Mouse (Mus musculus) common myeloid progenitor, adult 5-6 weeks (primary cell): ENCODE measurements around the gene Atcay. TPM values are rescaled to one million over a fixed set of nuclear protein-coding genes. Genes with fewer than 3 reads are reported as not detected.
"Not testable (repeated sequence)": the region's sequence is repeated elsewhere in the genome, so short reads cannot be mapped to it uniquely, and the experiment has no call there.

Experiments used
- ATAC-seq: replicated peaks from 2 replicates; pipeline ENCODE4 v1.8.0; 2016; ENCODE audit warnings: low read depth, mild to moderate bottlenecking, moderate TSS enrichment, inconsistent platforms; ENCODE audit not compliant: poor library complexity, severe bottlenecking
- total RNA-seq: library from RNA; stranded (forward); fragments of 200-1000, 187-1606 nt; gene quantifications from 2 replicates; pipeline ENCODE4 v1.2.3, GENCODE M21; 2017

Gene Atcay
- total RNA-seq, 1 experiment from 2014 or later, result not detected

DNA sequence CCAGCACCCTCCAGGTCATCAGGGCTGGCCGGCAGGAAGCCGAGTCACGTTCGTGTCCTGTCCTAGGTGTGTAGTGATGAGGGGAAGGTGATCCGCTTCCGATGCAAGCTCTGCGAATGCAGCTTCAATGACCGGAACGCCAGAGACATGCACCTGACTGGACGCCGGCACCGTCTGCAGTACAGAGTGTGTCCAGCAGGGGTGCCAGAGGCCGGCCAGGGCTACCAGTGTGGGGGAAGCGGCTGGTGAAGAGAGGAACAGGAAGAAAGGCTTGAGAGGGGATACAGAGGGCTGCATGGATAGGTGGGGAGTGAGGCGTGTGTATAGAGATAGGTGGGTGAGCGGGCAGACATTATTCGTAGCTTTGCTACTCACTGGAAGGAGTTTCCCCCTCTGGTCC lies 14.0 kb upstream of the Atcay start:
- peak; percentile 95 for ATAC-seq

DNA sequence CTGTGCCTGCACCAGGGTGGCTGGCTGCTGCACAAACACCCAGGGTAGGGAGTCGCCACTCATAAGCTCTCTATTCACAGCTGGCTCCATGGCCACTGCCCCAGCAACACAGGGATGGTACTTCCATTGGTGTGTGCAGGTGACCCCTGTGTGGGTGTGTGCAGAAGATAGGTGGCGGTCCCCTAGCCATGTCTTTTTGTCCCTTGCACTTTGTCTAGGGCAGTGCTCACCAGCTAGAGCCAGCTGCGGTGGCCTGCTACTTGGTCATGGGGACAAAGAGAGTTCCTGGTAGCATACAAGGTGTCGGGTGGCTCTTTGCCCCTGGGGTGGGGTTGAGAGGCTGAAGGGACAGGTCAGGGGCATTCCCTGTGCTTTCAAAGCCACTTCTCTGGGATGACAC lies 13.5 kb upstream of the Atcay start:
- ATAC-seq, result 0 out of 2 replicates have a peak, but pooled peaks have one; percentile 11

DNA sequence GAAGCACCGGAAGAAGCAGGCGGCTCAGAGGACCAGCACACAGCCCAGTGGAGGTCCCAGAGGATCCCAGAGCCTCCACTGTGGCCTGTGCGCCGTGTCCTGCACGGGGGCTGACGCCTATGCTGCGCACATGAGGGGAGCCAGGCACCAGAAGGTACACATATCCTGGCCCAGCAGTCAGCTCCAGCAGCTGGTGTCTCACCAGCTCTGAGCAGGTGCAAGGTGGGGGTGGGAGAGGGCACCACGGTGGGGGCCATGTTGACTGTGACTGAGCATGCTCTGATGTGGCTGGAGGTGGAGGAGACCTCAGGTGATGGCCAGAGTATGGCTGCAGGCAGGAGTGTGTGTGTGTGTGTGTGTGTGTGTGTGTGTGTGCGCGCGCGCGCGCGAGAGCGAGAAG lies 11.4 kb upstream of the Atcay start:
- ATAC-seq, result no peak

DNA sequence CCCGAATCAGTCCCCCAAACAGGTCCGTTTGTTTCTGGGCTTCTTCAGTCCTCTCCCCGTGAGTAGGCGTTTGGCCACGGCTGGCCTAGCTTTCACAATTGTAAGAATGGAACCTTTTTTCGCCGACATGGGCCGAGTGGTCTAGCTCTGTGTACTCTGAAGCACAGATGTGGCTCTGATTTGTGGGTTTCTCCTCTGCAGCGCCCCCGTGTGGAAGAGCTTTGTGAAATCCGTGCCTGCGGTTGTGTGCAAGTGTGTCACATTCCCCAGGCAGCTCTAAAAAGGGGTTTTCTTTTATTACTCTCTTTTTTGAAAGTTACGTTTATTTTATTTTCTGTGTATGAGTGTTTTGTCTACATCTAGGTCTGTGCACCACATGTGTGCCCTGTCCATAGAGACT lies 10.2 kb upstream of the Atcay start:
- peak; percentile 46 for ATAC-seq

DNA sequence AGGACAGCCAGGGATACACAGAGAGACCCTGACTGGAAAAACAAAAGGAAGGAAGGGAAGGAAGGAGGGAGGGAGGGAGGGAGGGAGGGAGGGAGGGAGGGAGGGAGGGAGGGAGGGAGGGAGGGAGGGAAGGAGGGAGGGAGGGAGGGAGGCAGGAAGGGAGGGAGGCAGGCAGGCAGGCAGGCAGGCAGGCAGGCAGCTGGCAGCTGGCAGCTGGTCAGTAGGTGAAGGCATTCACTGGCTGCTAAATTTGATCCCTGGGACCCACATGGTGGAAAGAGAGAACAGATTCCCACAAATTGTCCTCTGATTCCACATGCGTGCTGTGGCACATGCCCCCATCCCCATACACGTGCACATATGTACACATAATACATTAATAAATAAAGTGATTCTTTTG lies 8.0 kb upstream of the Atcay start:
- no peak for ATAC-seq

DNA sequence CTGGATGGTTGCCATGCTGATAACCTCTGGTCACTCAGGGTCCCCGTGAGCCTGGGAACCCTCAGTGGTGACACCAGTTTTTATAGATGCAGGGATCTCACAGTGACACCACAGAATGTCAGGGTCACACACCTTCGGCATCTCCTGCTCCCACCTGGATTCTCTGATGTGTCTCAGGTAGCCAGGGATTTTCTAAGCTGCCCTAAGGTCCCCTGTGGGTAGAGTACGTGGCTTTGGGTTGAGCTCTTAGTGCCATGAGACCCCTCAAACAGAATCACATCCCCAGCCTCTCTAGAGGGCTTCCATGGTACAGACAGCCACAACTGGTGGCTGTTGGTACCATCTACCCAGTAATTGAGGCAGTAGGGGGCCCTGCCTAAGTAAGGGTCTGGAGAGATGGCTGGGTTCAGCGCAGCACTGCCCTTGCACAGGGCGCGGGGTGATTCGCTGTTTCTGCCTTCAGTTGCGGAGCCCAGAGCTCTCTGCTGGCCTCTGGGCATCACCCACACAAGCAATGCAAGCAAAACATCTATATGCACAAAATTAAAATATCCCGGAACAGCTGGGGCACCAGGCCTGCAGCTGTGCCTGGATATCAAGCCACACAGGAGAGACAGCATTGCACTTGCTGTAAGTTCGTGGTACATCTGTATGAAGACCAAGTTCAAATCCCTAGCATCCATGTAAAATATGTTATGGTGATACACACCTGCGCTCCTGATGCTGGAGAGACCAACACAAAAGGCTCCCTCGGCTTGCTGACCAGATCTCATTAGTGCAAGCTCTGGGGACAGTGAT lies 6.0 kb upstream of the Atcay start:
- ATAC-seq, result no peak

DNA sequence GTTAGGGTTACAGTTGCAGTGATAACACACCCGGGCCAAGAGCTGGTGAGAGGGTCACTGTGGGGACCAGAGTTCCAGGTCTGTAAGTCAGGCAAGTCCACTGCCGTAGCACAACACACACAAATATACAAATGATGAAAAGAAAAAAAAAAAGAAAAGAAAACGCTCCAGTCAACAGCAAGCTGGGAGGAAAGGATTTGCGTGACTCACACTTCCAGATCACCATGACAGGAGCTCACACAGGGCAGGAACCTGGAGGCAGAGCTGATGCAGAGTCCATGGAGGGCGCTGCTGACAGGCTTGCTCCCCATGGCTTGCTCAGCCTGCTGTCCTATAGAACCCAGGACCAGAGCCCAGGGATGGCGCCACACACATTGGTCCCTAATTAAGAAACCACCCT lies 3.6 kb upstream of the Atcay start:
- ATAC-seq, result no peak

DNA sequence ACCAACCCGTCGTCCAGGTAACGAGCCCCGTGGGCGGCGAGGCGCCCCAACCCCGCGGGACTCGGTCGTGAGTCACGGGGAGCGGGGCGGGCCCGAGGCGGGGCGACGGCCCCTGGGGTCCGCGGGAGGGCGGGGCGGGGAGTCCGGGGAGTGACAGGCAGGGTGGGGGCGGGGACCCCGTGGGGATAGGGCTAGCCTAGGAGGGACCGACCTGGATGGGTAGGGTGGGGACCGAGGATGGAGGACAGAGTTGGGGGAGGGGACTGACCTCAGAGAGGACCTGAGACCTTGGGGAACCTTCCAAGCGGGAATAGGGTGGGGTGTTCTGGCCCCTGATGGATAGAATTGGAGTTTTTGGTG lies 2.6 kb upstream of the Atcay start:
- no peak for ATAC-seq

DNA sequence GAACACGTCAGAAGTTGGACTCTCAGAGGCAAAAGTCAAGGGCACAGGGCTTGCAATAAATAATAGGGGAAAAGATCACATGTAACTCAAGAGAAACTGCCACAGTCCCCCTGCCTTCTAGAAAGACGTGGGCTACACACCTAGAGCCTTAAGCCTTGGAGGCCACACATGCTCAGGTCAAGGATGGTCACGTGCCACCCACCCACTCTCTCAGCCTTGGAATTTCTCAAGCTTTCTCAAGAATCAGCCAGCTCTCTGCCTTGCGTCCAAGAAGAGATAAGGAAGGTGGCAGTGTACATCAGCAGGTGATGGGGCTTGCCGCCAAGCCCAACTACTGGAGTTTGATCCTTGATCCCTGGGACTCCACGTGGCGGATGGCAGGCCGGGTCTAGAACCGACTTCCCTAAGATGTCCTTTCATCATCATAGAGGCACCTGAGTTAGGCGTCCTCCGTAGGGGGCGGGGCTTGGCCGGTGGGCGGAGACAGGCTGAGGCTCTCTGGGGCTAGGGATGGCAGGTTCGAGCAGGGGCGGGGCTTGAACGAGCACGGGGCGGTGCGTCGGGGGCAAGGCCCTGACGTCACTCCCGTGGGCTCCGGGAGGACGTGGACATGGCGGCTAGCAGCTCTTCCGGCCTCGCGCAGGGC lies 2.1 kb upstream of the Atcay start, which contains the start of gene Zfr2:
TSS of gene Zfr2 (plus strand) at position 576 of the 646 bp plus-strand sequence.
- ATAC-seq, result peak; percentile 85

DNA sequence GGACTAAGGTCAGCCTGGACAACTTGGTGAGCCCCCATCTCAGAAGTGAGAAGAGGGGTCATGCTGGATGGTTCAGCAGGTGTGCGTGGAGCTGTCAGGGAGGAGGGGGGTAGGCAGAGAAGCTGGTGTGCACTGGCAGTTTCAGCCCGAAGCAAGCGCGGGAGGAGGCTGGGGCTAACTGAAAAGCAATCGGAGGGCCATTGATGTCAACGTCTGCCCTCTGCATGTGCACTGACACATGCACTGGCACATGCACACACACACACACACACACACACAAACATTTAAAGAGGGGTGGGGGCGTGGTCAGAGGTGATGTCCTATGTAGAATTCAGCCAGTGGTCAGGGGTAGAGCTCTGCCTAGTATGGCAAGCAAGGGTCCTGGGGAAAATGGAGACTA lies 803 bp upstream of the Atcay start:
- no peak for ATAC-seq

DNA sequence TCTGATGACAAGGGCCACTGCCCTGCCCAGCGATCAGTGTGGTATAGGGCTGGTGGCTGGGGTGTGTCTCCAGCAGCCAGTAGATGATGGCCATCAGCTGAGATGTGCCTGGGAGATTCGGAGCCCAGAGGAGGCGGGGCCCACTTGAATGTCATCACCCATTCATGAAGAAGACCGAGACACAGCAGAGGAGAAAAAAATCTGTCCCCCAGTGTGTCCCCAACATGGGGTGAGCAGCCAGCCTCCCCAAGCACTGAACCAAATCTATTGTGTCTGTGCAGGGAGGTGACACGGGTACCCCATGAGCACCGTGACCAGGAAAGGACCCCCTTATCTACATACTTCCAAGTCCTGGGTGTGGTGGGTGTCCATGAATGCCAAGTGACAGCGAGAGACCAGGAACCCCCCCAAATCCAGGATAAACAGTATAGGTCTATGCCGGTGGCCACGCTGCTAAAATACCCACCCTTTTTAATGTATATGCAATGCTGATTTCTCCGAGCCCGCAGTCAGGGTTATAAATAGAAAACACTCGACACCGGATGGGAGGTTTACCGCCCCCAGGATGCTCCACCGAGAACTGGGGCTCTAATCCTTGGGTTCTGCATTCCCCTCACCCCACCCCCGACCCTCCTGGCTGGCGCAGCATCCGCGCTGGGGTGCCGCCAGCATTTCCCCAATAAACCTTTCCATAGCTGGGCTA lies 747 bp downstream of the Atcay start:
- no peak for ATAC-seq

DNA sequence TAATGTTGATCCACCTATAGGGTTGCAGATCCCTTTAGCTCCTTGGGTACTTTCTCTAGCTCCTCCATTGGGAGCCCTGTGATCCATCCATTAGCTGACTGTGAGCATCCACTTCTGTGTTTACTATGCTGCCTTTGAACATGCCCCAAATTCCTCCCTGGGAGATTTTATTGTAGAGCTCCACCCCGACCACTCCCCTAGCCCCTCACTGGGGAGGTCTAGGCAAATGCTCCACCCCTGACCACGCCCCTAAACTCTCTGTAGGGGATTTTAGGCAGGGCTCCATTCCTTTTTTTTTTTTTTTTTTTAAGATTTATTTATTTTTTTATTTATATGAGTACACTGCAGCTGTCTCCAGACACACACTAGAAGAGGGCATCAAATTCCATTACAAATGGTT lies 6.9 kb downstream of the Atcay start:
- ATAC-seq, result not testable (repeated sequence)

DNA sequence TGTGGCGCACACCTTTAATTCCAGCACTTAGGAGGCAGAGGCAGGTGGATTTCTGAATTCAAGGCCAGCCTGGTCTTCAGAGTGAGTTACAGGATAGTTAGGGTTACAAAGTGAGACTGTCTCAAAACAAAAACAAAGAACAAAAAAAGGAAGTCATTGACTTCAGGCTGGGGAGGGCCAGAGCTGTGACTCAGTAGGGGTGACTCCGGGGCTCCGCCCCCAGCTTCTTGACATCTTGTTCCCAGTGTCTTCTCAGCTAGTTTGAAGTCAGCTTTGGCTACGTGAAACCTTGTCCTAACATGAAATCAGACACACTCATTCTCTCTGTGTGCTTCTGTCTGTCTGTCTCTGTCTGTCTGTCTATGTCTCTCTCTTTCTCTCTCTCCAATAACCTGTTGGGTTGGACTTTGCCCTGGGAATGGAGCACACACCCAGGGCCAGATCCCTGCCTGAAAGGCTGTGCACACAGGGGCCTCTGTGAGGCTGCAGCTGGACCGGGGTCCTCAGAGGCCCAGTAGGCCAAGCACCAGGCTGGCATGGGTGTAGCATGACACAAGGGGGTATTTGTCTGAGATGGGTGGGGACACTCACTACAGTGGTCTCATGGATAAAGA lies 9.1 kb downstream of the Atcay start:
- ATAC-seq, result peak; percentile 74

DNA sequence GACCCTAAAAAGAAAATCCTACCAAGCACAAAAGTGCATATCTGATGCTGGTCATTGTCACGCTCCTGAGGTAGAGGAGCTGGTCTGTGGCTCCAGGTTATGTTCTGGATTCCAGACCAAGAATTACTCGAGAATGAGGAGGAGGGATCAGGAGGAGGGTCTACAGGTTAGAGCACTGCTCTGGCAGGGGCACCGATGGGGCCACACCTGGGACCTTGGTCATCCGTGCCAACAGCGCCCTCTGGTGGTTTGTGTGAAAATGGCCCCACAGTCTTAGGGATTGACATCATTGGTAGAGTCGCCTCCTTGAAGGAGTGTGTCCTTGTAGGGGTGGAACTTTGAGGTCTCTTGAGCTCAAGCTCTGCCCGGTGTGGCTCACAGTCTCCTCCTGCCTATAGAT lies 12.7 kb downstream of the Atcay start:
- ATAC-seq, result peak; percentile 65

DNA sequence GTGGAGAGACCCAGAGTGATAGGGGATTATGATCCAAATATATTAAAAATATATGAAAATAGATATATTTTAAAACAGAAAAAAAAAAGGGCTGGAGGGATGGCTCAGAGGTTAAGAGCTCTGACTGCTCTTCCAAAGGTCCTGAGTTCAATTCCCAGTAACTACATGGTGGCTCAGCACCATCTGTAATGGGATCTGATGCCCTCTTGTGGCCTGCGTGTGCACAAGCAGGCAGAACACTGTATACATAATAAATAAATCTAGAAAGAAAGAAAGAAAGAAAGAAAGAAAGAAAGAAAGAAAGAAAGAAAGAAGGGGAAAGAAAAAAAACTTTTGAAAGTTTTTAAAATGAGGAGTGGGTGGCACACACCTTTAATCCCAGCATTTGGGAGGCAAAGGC lies 13.4 kb downstream of the Atcay start:
- not testable (repeated sequence) for ATAC-seq

DNA sequence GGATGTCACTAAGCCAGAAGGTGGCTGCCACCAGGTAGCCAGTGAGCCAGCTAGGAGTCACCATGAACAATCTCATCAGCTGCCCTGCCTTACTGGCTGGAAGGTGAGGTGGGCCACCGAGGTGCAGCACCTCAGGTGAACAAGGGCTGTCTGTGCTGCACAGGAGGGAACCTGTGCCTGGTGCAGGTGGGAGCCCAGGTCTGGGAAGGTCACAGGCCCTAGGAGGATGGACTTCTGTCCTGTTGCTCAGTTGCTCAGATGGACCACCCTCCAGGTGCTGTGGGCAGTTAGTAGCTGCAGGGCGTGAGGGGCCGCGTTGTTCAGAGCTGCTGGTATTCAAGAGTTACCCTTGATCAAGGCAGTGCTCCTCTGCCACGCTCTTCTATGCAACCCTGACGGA lies 13.8 kb downstream of the Atcay start:
- no peak for ATAC-seq

DNA sequence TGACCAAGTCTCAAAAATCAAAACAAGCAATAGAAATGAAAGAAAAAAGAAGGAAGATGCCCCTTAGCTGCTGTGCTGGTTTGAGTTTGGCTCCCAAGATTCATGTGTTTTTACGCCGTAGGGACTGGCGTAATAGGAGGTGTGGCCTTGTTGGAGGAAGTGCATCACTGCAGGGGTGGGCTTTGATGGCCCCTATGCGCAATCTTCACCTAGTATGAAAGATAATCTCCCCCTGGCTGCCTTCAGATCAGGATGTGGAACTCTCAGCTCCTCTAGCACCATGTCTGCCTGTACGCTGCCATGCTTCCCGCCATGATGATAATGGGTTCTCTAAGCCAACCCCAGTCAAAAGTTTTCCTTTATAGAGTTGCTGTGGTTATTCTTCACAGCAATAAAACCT lies 14.4 kb downstream of the Atcay start:
- no peak for ATAC-seq

DNA sequence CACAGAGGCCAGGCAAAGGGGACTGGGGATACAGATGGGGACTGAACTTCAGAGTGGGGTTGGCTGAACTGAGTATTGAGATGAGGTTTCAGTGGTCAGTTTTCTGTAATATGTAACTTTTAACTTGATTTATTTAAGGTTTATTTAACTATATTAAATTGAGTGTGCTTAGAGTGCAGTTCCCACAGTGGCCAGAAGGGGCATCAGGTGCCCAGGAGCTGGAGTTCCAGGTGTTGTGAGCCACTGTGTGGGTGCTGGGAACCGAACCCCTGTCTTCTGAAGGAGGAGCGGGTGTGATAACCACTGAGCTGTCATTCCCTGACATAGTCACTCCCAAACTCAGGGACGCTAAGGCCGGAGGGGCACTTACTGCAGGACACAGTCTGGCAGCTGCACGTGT lies 20.5 kb downstream of the Atcay start:
- ATAC-seq, result no peak

DNA sequence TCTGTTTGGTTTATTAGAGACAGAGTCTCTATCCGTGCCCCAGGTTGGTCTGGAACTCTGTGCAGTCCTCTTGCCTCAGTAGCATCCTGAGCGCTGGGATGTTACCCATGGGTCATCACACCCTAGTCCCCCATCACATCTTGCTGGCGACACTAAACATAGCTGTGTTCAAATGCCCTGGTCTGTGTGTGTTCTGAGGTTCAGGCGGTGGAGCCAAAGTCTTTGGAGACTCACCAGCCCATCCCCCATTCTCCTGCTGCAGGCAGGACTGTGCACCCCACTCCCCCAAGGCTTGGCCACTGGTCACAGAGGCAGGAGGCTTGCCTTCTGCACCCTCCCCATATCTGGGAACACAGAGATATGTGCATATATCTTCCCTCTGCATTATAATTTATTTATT lies 26.5 kb downstream of the Atcay start:
- no peak for ATAC-seq

DNA sequence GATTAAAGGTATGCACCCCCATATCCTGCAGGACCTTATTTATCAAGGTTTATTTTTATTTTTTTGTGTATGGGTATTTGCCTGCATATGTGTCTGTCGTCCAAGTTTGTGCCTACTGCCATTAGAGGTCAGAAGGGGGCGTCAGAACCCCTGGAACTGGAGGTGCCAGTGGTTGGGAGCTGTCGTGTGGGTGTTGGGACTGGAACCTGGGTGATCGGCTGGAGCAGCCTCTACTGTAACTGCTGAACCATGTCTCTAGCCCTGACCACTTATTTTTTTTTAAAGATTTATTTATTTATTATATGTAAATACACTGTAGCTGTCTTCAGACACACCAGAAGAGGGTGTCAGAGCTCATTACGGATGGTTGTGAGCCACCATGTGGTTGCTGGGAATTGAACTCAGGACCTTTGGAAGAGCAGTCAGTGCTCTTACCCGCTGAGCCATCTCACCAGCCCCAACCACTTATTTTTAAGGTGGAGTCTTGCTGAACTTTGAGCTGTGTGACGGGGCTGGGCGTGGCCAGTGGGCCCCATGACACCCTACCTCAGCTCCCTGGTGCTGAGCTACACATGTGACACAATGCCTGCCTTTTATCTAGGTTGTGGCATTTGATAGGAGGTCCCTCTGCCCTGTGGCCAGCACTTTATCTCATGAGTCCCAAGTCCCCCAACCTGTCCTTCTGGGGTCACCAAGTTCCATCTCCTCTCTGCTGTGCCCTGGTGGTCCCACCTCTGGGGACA lies 27.5 kb downstream of the Atcay start:
- ATAC-seq, result peak; percentile 68
